In genomic region chr4:62889708-62890107, GRCm38 (mm10) we compare ENCODE assay signal across 9 mouse cellular contexts.
DNase-seq lines count a peak whose midpoint lies in the region; ATAC-seq and TF ChIP-seq lines count a peak whose summit lies in the region.
"Had no signal": no experiment of that assay in that cellular context is flagged by ENCODE, and none has a peak within 500 bp of the region (broad histone marks: within the 10 kb centered on the region; RNA-seq: fewer than 3 reads in every experiment).

No protein-coding gene starts in this region.

- TF ChIP-seq POLR2A in ES-Bruce4 (IDR thresholded peaks at IDR 0.05; ENCODE audit: insufficient read depth, low read length), result no peak

- H3K4me2 ChIP-seq in heart, embryonic 11.5 days, result no peak overlapping the region
- no peak overlapping the region for H3K4me2 ChIP-seq in hindbrain, embryonic 12.5 days (replicated peaks)
- H3K4me2 ChIP-seq in lung, postnatal 0 days (replicated peaks; ENCODE audit: low read depth, low read length), result no peak overlapping the region
- H3K4me2 ChIP-seq: embryonic facial prominence, embryonic 13.5 days had no signal

- peak; percentile 83 for TF ChIP-seq CTCF in ES-Bruce4 (IDR thresholded peaks at IDR 0.05; ENCODE audit: low read depth, low read length)
- peak; percentile 85 for TF ChIP-seq CTCF in lung, postnatal 0 days (IDR thresholded peaks at IDR 0.05)

- intact Hi-C loops in heart, postnatal 14 days (cut with DNase I), result loop anchor here (1.0 to 5.0 kb wide), 2 partner anchors 78 to 230 kb away; partner anchors contain the start of gene Zfp618

- no peak overlapping the region for H3K4me3 ChIP-seq in heart, embryonic 11.5 days (ENCODE audit: low read depth, low read length)
- no peak overlapping the region for H3K4me3 ChIP-seq in ES-Bruce4 (ENCODE audit: low read depth, low read length)
- H3K4me3 ChIP-seq in hindbrain, embryonic 12.5 days, result no peak overlapping the region
- no peak overlapping the region for H3K4me3 ChIP-seq in lung, postnatal 0 days (ENCODE audit: low read depth, low read length)
- H3K4me3 ChIP-seq: embryonic facial prominence, embryonic 13.5 days had no signal

- no peak overlapping the region for H3K9ac ChIP-seq in heart, embryonic 11.5 days (ENCODE audit: low read depth, low read length)
- H3K9ac ChIP-seq in ES-Bruce4 (ENCODE audit: low read depth, poor library complexity, severe bottlenecking), result no peak overlapping the region
- no peak overlapping the region for H3K9ac ChIP-seq in hindbrain, embryonic 12.5 days
- no peak overlapping the region for H3K9ac ChIP-seq in lung, postnatal 0 days (replicated peaks; ENCODE audit: low read depth)
- H3K9ac ChIP-seq: embryonic facial prominence, embryonic 13.5 days had no signal

- DNase-seq in heart, postnatal 14 days, result peak; percentile 33 to 58
- DNase-seq in c-Kit-positive CD71-positive TER-119-negative erythroid progenitor cells, embryonic 14.5 days (ENCODE audit: low read depth), result peak; percentile 4
- DNase-seq in lung, postnatal 0 days (ENCODE audit: low spot score), result peak; percentile 53
- DNase-seq in splenic B cell, adult 2 months (ENCODE audit: low read depth, low spot score), result peak; percentile 18
- no peak for DNase-seq in right cerebral cortex, adult 18-20 months

- H3K36me3 ChIP-seq in heart, embryonic 11.5 days (ENCODE audit: control insufficient read depth, insufficient read depth, low read length), result no peaks in the 10 kb centered on the region
- H3K36me3 ChIP-seq in ES-Bruce4 (ENCODE audit: control insufficient read depth, insufficient read depth, low read length, poor library complexity, severe bottlenecking), result no peaks in the 10 kb centered on the region
- H3K36me3 ChIP-seq in hindbrain, embryonic 12.5 days, result no peaks in the 10 kb centered on the region
- H3K36me3 ChIP-seq in lung, postnatal 0 days (ENCODE audit: insufficient read depth, low read length), result no peaks in the 10 kb centered on the region
- no peaks in the 10 kb centered on the region for H3K36me3 ChIP-seq in splenic B cell, adult 2 months (ENCODE audit: control insufficient read depth, insufficient read depth, low read length, poor library complexity, severe bottlenecking)
- H3K36me3 ChIP-seq: embryonic facial prominence, embryonic 13.5 days had no signal

- H3K4me1 ChIP-seq in heart, embryonic 11.5 days (ENCODE audit: control insufficient read depth, insufficient read depth, low read length), result 0 out of 2 replicates have a peak, but pooled peaks cover 3% of the 10 kb centered on the region
- H3K4me1 ChIP-seq in ES-Bruce4 (ENCODE audit: control insufficient read depth, insufficient read depth, low read length), result no peaks in the 10 kb centered on the region
- no peaks in the 10 kb centered on the region for H3K4me1 ChIP-seq in hindbrain, embryonic 12.5 days
- H3K4me1 ChIP-seq in lung, postnatal 0 days (ENCODE audit: insufficient read depth, low read depth, low read length), result no peaks in the 10 kb centered on the region

- no peak for TF ChIP-seq EP300 in ES-Bruce4 (IDR thresholded peaks at IDR 0.05; ENCODE audit: insufficient read depth, low read depth, low read length)
- TF ChIP-seq EP300 in lung, postnatal 0 days (IDR thresholded peaks at IDR 0.05), result no peak

- no peak for ATAC-seq in heart, embryonic 11.5 days (replicated peaks; ENCODE audit: insufficient number of reproducible peaks, low FRiP score, low TSS enrichment)
- ATAC-seq in hindbrain, embryonic 12.5 days (ENCODE audit: low FRiP score), result peak; percentile 35; the same call in 1 of the 2 replicates
- ATAC-seq in lung, postnatal 0 days, result no peak

- H3K27ac ChIP-seq in heart, embryonic 11.5 days (ENCODE audit: low read depth, low read length), result no peak overlapping the region
- H3K27ac ChIP-seq in ES-Bruce4 (ENCODE audit: insufficient read depth, low read length), result no peak overlapping the region
- no peak overlapping the region for H3K27ac ChIP-seq in hindbrain, embryonic 12.5 days
- no peak overlapping the region for H3K27ac ChIP-seq in lung, postnatal 0 days (ENCODE audit: low read length)
- H3K27ac ChIP-seq: embryonic facial prominence, embryonic 13.5 days had no signal

- WGBS in heart, embryonic 11.5 days (ENCODE audit: insufficient replicate concordance), result 38% methylated on average over 4 of the region's 4 CpGs
- WGBS in hindbrain, embryonic 12.5 days, result 47% methylated on average over 4 of the region's 4 CpGs
- WGBS in lung, postnatal 0 days, result 42% methylated on average over 4 of the region's 4 CpGs

- no peaks in the 10 kb centered on the region for H3K9me3 ChIP-seq in heart, embryonic 11.5 days (replicated peaks; ENCODE audit: control insufficient read depth, low read length)
- H3K9me3 ChIP-seq in ES-Bruce4 (replicated peaks; ENCODE audit: control insufficient read depth, insufficient read depth, low read length, poor library complexity, severe bottlenecking), result no peaks in the 10 kb centered on the region
- H3K9me3 ChIP-seq in hindbrain, embryonic 12.5 days (replicated peaks), result no peaks in the 10 kb centered on the region
- no peaks in the 10 kb centered on the region for H3K9me3 ChIP-seq in lung, postnatal 0 days (ENCODE audit: low read length)
- H3K9me3 ChIP-seq: embryonic facial prominence, embryonic 13.5 days had no signal

- H3K27me3 ChIP-seq in heart, embryonic 11.5 days (ENCODE audit: control insufficient read depth, insufficient read depth, low read length), result no peaks in the 10 kb centered on the region
- H3K27me3 ChIP-seq in ES-Bruce4 (ENCODE audit: control insufficient read depth, insufficient read depth, low read length, poor library complexity, severe bottlenecking), result no peaks in the 10 kb centered on the region
- no peaks in the 10 kb centered on the region for H3K27me3 ChIP-seq in hindbrain, embryonic 12.5 days
- no peaks in the 10 kb centered on the region for H3K27me3 ChIP-seq in lung, postnatal 0 days (replicated peaks; ENCODE audit: insufficient read depth, low read length)
- H3K27me3 ChIP-seq in splenic B cell, adult 2 months (ENCODE audit: control insufficient read depth, insufficient read depth, low read length, poor library complexity, severe bottlenecking), result no peaks in the 10 kb centered on the region
- H3K27me3 ChIP-seq: embryonic facial prominence, embryonic 13.5 days had no signal
